Mouse (Mus musculus): ENCODE results near the gene Itga11.

GRCm38 (mm10) chr9:62712374-62712773 is 34.7 kb downstream of the Itga11 start:
- no peak for TF ChIP-seq CTCF (conservative IDR thresholded peaks at IDR 0.05; ENCODE audit: low read length)
- no peak for TF ChIP-seq NANOG (IDR thresholded peaks at IDR 0.05; ENCODE audit: borderline replicate concordance, low read length)
- TF ChIP-seq POU5F1 (IDR thresholded peaks at IDR 0.05; ENCODE audit: borderline replicate concordance, low read length): no peak

Measured in E14TG2a.4 (cell line).